Mouse (Mus musculus): Measurements from ENCODE around the gene Leng8.
"Not testable (repeated sequence)": the region's sequence is repeated elsewhere in the genome, so short reads cannot be mapped to it uniquely, and the experiment has no call there.

Gene Leng8

GRCm38 (mm10) chr7:4147371-4147770 lies 10.5 kb downstream of the Leng8 start:
- no peak for DNase-seq (ENCODE audit: low read depth, low spot score)

GRCm38 (mm10) chr7:4147836-4148235 lies 11.0 kb downstream of the Leng8 start:
- no peak for DNase-seq (ENCODE audit: low read depth, low spot score)

GRCm38 (mm10) chr7:4148341-4149208 lies 11.7 kb downstream of the Leng8 start:
- no peak for DNase-seq (ENCODE audit: low read depth, low spot score)

- peak; percentile 87 for DNase-seq (ENCODE audit: low read depth, low spot score)
These were observed 12.6 kb downstream of the Leng8 start for GRCm38 (mm10) chr7:4149209-4150054.

GRCm38 (mm10) chr7:4150059-4150541 lies 13.3 kb downstream of the Leng8 start, which contains the start of gene Leng9:
Leng9 (minus strand) TSS chr7:4150374.
- DNase-seq (ENCODE audit: low read depth, low spot score) = peak; percentile 73

- peak; percentile 58 for DNase-seq (ENCODE audit: low read depth, low spot score)
These were observed 14.0 kb downstream of the Leng8 start for GRCm38 (mm10) chr7:4150811-4151221.

- DNase-seq (ENCODE audit: low read depth, low spot score) = no peak
These were observed 14.4 kb downstream of the Leng8 start for GRCm38 (mm10) chr7:4151241-4151640.

- DNase-seq (ENCODE audit: low read depth, low spot score) = peak; percentile 39
These were observed 17.5 kb downstream of the Leng8 start for GRCm38 (mm10) chr7:4154356-4154755.

- peak; percentile 87 for DNase-seq (ENCODE audit: low read depth, low spot score)
These were observed 18.1 kb downstream of the Leng8 start for GRCm38 (mm10) chr7:4154976-4155375.

GRCm38 (mm10) chr7:4161596-4161995 lies 24.8 kb downstream of the Leng8 start:
- not testable (repeated sequence) for DNase-seq (ENCODE audit: low read depth, low spot score)

- peak; percentile 72 for DNase-seq (ENCODE audit: low read depth, low spot score)
These were observed 26.8 kb downstream of the Leng8 start for GRCm38 (mm10) chr7:4163571-4164072.

GRCm38 (mm10) chr7:4164090-4164910 lies 27.5 kb downstream of the Leng8 start, which contains the start of gene Cdc42ep5:
Cdc42ep5 (minus strand) TSS chr7:4164860.
- DNase-seq (ENCODE audit: low read depth, low spot score) = peak; percentile 73

- DNase-seq (ENCODE audit: low read depth, low spot score) = no peak
These were observed 28.4 kb downstream of the Leng8 start for GRCm38 (mm10) chr7:4165286-4165685.

- no peak for DNase-seq (ENCODE audit: low read depth, low spot score)
These were observed 30.3 kb downstream of the Leng8 start for GRCm38 (mm10) chr7:4167098-4167497.

GRCm38 (mm10) chr7:4170193-4170938 lies 33.5 kb downstream of the Leng8 start:
- DNase-seq (ENCODE audit: low read depth, low spot score) = no peak

GRCm38 (mm10) chr7:4178438-4178837 lies 41.6 kb downstream of the Leng8 start:
- DNase-seq (ENCODE audit: low read depth, low spot score) = peak; percentile 71

Data from ES-CJ7 (cell line).